Mouse (Mus musculus): ENCODE data around the gene Dars2.
"Not testable (repeated sequence)": the region's sequence is repeated elsewhere in the genome, so short reads cannot be mapped to it uniquely, and the experiment has no call there.

Gene Dars2

DNA sequence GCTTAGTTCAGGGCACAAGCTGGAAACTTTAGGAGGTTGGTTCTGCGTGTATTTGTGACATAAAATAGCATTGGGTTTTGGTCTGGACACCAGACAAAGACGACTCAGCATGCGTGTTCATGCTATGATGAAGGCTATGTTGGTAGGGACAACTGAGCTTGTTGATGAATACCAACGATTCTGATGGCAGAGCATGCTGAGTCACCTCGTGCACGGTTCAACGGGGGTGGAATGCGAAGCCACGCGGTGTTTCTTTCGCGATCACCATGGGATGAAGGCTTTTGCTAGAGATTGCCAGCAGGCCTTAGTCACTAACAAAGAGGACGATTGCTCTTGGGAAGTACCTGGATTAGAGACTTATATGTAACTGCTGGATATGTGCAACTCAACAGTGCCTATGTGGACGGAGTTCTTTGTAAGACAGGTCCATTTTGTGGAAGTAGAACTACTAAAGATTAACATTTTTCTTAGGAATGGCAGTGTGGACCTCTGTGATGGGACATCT is 35.1 kb downstream of the Dars2 start:
- peak; percentile 62 for DNase-seq

DNA sequence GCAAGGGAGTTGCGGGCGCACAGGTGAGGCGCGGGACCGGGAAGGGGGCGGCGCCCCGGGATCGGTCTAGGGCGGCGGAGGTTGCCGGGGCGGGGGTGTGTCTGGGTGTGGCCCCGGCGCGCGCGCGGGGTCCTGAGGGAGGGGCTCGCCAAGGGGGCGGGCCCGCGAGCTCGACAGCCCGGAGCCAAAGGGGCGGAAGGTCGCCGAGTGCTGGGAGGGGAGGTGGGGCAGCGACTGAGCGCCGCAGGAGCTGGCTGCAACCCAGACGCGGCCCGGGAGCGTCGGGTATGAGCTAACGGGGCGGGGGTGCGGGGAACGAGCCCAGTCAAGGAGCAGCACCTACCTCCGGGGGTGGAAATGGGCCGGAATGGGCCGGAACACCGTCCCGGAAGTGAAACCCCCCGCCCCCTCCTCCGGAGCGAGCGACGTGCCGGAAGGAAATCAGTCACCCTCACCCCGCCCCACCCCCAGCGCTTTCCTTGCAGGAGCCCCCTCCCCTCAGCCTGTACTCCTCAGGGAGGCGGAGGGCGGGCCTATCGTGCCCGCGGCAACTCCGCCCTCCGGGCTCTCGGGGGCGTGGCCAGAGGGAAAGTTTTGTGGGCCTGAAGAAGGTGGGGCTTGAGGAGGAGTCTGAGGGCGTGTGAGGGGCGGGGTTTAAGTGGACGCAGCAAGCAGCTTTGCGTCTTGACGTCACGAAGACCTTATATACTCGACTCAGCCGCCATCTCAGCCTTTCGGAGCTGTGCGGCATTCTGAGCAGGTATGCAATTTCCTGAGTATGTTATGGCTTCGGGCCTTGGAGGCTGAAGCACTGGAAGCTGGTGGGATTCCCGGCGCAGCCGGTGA is 35.8 kb downstream of the Dars2 start, which contains the start of gene Zbtb37:
Gene Zbtb37 (minus strand): TSS at position 415 of the 846 bp plus-strand sequence.
- DNase-seq = peak; percentile 98

DNA sequence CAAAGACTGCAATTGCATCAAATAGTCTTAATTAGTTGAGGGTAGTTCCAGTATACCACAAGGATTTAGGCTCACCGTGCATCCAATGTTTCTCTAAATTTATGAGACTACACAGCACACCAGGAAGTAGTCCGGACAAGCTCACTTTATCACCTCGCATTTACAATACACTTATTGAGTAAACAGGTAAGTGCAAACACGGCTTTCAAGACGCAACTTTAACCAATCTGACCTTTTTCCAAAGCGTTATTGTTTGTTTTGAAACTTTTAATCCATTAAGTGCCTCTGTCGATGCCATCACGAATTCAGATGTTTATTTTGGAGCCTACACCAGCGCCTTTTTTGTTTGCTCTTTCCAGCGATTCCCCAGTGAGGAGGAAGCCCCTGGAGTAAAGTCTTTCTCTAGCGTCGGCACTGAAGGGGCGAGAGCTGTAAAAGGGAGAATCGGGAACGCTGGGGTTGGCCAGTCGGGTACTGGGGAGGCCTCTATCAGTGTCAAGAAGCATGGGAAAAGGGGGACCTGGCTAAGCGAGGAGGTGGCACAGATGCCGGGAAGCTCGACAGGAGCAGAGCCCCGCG is 36.5 kb downstream of the Dars2 start:
- DNase-seq = no peak

DNA sequence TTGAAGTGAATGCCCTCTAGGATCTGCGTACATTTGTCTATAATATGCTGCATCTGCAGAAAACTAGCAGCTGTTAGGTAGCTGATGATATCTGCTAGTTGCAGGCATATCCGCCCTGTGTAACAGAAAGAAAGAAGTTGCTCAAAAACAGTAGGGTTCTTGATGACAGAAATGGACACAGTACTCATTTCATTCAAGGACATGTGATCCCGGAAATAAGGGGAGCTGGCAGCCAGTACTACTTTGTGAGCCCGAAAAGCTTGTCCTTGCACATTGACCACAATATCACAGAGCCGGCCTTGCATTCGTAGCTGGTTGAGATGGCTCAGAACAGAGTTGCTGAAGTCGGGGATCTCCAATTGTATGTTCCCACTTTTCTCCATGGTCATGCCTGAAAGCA is 38.1 kb downstream of the Dars2 start:
- no peak for DNase-seq

DNA sequence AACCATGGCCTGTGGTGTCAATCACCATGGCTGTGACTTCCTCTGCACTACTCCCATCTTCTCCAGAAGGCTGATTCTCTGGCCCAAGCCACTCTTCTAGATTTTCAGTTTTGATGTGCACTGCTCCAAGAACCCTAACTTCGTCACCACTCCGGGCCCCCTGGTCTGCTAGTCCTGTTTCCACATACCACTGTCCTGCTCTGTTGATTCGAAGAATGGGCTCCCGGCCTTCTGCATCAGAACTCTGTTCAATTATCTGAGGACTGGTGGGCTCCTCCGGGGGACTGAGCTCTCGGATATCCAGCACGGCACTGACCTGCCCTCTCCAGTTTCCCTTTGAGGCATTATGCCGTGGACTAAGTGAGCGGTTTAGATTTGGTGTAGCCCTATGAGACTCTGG is 38.6 kb downstream of the Dars2 start:
- no peak for DNase-seq

DNA sequence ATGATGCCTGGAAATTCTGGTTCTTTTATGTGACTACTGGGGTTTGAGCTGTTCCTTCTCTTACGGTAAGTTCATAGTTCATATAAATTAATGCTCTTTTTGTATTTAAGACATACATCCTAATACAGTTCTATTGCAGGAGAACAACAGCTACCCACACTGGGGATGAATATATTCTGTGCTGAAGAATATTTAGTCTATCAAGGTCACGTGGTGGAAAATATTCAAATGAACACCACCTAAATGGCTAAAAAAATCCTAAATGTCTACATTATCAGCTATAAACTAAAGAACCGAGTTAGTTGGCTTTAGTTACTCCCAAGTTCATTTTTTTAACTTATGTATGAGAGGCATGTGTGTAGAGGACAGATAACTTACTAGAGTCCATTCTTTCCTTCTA is 40.4 kb downstream of the Dars2 start:
- DNase-seq = no peak

DNA sequence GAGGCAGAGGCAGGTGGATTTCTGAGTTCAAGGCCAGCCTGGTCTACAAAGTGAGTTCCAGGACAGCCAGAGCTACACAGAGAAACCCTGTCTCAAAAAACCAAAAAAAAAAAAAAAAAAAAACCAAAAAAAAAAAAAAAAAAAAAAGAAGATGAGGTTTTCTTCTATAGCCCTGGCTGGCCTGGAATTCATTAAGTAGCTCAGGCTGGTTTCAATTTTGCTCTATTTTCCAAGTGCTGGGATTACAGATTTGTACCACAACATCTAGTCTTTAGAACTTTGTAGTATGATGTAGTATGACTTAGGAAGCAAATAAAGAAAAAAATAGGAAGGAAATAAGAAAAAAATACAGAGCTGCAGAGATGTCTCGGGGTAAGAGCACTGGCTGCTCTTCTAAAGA is 42.0 kb downstream of the Dars2 start:
- not testable (repeated sequence) for DNase-seq

DNA sequence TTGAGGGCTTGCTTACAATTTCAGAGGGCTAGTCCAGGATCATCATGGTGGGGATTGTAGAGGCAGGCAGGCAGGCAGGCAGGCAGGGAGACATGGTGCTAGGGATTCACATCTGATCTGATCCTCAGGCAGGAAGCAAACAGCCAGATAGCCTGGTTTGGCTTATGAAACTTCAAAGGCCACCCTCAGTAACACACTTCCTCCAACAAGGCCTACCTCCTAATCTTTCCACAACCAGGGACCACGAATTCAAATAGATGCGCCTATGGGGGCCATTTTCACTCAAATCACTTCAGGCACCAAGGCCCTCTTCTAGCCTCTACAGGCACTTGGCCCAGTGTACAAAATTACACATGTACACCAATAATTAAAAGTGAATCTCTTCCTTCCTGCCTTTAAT is 43.3 kb downstream of the Dars2 start:
- no peak for DNase-seq

GRCm38 (mm10) chr1:161025410-161026210 is 44.8 kb downstream of the Dars2 start:
- DNase-seq = no peak

DNA sequence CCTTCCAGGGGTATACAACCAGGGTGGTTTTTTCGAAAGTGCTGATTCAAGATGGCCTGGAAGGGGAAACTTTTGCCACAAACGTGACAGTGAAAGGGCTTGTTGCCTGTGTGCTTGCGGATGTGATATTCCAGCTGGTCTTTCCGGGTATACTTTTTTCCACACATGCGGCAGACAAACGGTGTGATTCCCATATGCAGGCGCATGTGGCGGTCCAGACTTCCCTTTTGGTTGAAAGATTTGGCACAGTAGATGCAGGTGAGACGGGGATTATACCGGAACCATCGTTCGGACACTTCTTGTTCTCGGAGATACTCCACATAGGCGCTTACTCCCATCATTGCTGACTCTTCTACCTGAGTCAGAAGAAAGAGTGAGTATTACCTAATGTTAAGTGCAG is 50.4 kb downstream of the Dars2 start:
- no peak for DNase-seq

DNA sequence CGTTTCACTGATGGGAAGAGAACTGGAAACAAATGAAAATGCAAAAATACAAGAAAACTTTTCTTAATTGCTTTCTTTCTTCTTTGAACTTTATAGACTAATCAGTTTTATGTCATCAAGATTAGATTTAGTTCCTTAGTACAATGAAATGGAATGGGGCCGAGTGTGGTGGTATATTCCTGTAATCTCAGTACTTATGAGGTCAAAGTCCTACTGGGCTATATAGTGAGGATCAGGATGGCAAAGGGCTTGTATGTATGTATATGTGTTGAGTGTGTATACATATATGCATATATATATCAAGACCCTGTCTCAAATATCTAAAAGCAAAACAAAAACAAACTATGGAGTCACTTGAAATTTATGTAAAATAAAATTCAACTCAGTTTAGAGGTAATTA is 54.1 kb downstream of the Dars2 start:
- DNase-seq = no peak

DNA sequence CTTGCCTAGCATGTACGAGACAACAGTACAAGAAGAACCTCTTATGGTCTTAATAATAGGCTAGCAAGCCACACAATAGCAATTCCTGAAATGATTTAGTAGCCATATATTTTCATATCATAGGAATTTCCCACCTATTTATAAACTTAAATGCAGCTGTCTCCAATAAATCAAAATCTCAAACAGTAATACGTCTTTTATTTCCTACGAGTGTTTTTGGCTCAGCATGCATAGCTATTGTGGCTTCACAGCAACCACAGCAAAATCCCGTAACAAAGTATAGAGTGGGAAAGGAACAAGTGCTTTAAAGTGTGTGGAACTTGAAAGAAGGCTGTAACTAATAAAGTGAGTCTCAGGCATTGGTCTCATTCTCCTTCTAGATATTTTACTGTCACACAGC is 60.0 kb downstream of the Dars2 start:
- DNase-seq = no peak

DNA sequence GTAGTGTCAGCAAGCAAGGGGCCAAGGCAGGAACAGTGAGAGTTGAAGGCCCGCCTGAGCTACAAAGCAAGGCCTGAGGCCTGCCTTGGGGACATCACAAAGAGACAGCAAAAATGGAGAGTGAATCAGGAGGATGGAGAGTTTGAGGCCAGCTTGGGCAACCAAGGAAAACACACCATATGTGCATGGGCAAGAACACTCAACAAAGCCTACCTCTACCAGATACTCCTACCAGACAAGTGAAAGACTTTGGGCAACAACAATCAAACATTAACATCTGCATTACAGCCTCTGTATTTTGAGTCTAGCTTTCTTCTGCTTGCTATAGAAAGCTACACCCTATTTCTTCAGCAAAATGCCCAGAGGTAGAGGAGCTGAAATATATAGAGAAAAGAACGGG is 62.4 kb downstream of the Dars2 start:
- DNase-seq = no peak

DNA sequence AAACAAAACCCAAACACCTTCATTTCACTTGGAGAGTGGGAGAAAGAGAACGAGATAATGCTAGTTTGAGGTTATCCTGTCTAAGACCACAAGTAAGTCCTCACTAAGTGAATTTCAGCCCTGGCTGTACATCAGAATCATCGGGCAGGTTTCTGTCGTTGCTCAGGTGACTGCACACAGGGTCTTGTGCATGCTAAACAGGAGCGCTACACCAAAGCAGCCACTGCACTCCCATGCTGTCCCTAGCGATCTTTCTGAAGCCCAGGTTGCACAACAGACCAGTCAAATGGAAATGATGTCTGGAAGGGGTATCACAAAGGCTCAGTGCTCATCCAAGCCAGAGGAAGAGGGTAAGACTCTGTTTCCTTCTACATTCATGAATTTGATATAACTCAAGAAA is 64.0 kb downstream of the Dars2 start:
- DNase-seq = no peak

DNA sequence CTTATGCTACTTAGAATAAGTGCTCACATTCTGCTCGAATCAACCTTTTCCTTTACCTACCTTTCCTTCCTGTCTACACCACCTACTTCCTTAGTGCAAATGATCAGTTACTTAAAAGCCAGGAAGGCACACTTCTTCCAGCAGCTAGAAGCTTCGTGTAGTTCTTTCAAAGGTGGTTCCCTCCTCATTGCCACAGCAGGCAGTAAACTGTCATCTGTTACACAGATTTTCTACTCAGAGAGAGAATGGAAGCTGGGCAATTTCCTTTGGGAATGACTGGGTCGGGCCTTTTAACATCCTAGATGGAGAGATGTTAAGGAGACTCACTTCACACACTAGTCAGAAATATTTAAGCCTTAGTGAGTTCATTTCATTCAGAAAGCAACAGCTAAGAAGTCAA is 64.9 kb downstream of the Dars2 start:
- DNase-seq = no peak

- DNase-seq = no peak
These were observed 65.5 kb downstream of the Dars2 start for GRCm38 (mm10) chr1:161004942-161005341.

DNA sequence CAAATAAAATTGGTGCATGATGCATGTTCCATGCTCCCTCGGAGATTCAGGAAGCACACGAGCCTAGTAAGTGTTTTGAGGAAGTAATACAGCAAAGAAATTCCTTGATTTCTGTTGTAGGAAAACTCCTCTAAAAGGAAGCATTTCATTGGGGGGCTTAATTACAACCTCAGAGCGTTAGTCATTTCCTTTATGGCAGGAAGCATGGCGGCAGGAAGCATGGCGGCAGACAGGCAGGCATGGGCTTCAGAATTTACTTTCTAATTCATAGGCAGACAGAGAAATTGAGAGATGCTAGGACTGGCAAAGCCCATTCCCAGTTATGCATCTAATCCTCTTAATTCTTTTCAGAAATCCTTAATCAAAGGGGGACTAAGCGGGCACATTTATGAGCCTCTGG is 76.6 kb downstream of the Dars2 start:
- DNase-seq = no peak

Measured in right cerebral cortex, adult 18-20 months (tissue).